Mouse (Mus musculus) heart, adult 2 months (tissue): ENCODE data around the gene Slc35e3. TPM values are rescaled to one million over a fixed set of nuclear protein-coding genes. Genes with fewer than 3 reads are reported as not detected.
"Not testable (repeated sequence)": the region's sequence is repeated elsewhere in the genome, so short reads cannot be mapped to it uniquely, and the experiment has no call there.

Experiments used
- DNase-seq, 2 experiments: peaks; one replicate each; pipeline ENCODE4 v3.0.0; 2021
- H3K27ac ChIP-seq: fragments of 200-600 bp; 2 replicates; pipeline ENCODE4 v1.8.1; 2022
- H3K27me3 ChIP-seq: fragments of 200-500 bp; 2 replicates; pipeline ENCODE4 v1.6.1; 2012; ENCODE audit warnings: mild to moderate bottlenecking, low read length, inconsistent platforms, mixed read lengths; ENCODE audit not compliant: control insufficient read depth, insufficient read depth
- H3K36me3 ChIP-seq: fragments of 200-500 bp; 2 replicates; pipeline ENCODE4 v1.6.1; 2012; ENCODE audit warnings: low read length, inconsistent platforms; ENCODE audit not compliant: control insufficient read depth, insufficient read depth
- H3K4me1 ChIP-seq: fragments of 200-500 bp; 2 replicates; pipeline ENCODE4 v1.6.1; 2011; ENCODE audit warnings: low read length; ENCODE audit not compliant: control insufficient read depth, insufficient read depth
- H3K4me3 ChIP-seq: fragments of 200-600 bp; 2 replicates; pipeline ENCODE4 v1.8.1; 2022
- H3K79me2 ChIP-seq: fragments of 200-500 bp; replicated peaks from 2 replicates; pipeline ENCODE4 v1.6.1; 2012; ENCODE audit warnings: mild to moderate bottlenecking, inconsistent platforms, low read length, moderate library complexity, mixed read lengths; ENCODE audit not compliant: control insufficient read depth, insufficient read depth
- H3K9ac ChIP-seq: fragments of 200-500 bp; 2 replicates; pipeline ENCODE4 v1.6.1; 2012; ENCODE audit warnings: low read depth, mild to moderate bottlenecking, control low read depth, inconsistent platforms, low read length, mixed read lengths
- CTCF ChIP-seq: fragments of 200-600 bp; IDR thresholded peaks from 2 replicates; pipeline ENCODE4 v1.8.1; 2022; ENCODE audit warnings: antibody characterized with exemption, mild to moderate bottlenecking, moderate library complexity
- EP300 ChIP-seq: fragments of 200-500 bp; IDR thresholded peaks from 2 replicates; pipeline ENCODE4 v1.6.1; 2011; ENCODE audit warnings: low read depth, low read length, control low read depth; ENCODE audit not compliant: insufficient read depth
- POLR2A ChIP-seq: fragments of 200-500 bp; IDR thresholded peaks from 2 replicates; pipeline ENCODE4 v1.6.1; 2011; ENCODE audit warnings: mild to moderate bottlenecking, low read depth, low read length, control low read depth; ENCODE audit not compliant: insufficient read depth
- WGBS: fragments of 180-500 bp; shearing (Covaris S2); methylation state at CpG from one replicate; pipeline ENCODE4 v1.1.7; 2018; 5-methylcytosine and 5-hydroxymethylcytosine counted together
- intact Hi-C: fragments of 180-260 bp; cut with DNase I; formaldehyde crosslinking; loops from one replicate; pipeline ENCODE4 v1.15.1; 2025
- polyA plus RNA-seq: library from polyadenylated mRNA; depleted of rRNA; stranded (reverse); fragments of >200 nt; gene quantifications from 2 replicates; pipeline ENCODE4 v1.2.3, GENCODE M21; 2012
- total RNA-seq, 2 experiments: library from RNA; stranded (reverse); gene quantifications; 2 replicates each; pipeline ENCODE4 v1.2.3; 2021

Slc35e3 gene
- total and polyA plus RNA-seq, 3 experiments: 5.7 to 8.0 (median 7.4) TPM

DNA sequence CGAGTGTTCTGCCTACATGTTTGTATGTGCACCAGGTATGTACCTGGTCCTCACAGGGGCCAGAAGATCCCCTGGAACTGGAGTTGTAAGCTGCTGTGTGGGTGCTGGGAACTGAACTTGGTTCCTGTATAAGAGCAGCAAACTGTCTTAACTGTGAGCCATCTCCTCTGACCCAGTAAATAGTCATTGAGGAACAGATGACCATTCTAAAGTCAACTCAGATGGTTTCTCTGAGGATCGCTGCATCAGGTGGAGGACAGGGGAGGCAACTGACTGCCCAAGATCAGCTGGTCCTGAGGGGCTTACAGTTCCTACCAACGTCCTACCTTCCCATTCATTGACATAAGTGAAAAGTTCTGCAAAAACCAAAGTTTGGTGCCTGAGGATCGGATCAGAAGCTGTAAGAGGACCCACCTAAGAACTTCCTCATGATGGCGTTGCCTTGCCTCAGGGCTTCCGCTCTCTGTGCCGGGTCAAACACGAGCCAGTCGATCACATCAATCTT lies 14.7 kb upstream of the Slc35e3 start:
- no peak overlapping the region for H3K9ac ChIP-seq
- no peaks in the 10 kb centered on the region for H3K79me2 ChIP-seq
- no peak for TF ChIP-seq POLR2A
- TF ChIP-seq CTCF: no peak
- H3K27me3 ChIP-seq: no peaks in the 10 kb centered on the region
- 96% methylated on average over 9 of the region's 9 CpGs for WGBS
- no peaks in the 10 kb centered on the region for H3K36me3 ChIP-seq
- intact Hi-C loops: no loop called here
- no peaks in the 10 kb centered on the region for H3K4me1 ChIP-seq
- H3K4me3 ChIP-seq: no peak overlapping the region
- DNase-seq: no peak
- H3K27ac ChIP-seq: no peak overlapping the region

DNA sequence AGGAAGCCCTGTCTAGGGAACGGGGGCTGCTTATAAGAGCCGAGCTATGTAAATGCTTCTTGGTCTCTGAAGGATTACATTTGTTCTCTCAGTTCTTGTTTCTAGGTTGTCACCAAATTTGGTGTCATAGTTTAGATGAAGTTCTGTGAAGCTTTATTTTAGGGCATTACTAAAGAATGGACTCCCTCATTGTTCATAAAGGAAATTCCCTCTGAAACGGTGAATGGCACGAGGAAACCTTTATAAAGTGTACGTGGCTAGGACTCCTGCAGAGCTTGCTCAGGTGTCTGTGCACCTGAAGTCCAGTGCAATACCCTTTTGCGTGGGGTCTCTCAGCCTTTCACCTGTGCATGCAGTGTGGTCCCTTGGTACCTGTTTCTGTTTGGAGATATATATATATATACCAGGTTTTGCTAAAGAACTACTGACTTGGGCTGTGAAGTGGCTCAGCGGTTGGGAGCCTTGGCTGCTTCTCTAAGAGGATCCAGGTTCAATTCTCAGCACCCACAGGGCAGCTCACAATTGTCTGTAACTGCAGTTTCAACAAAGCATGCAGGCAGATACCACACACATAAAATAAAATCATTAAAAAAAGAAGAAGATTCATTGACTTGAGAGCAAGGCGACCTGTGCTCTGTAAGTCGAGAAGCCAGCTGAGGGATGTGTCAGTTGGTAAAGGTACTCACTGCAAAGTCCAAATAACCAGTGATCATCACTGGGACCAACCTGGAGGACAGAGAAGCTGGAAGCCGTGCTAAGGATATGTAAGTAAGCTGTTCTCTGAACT lies 13.9 kb upstream of the Slc35e3 start:
- 93% methylated on average over 10 of the region's 10 CpGs for WGBS
- no peaks in the 10 kb centered on the region for H3K4me1 ChIP-seq
- no peaks in the 10 kb centered on the region for H3K36me3 ChIP-seq
- no peak overlapping the region for H3K9ac ChIP-seq
- H3K79me2 ChIP-seq: no peaks in the 10 kb centered on the region
- DNase-seq: no peak
- TF ChIP-seq CTCF: no peak
- TF ChIP-seq POLR2A: no peak
- TF ChIP-seq EP300: no peak
- H3K4me3 ChIP-seq: no peak overlapping the region
- intact Hi-C loops: no loop called here
- H3K27me3 ChIP-seq: no peaks in the 10 kb centered on the region
- no peak overlapping the region for H3K27ac ChIP-seq

DNA sequence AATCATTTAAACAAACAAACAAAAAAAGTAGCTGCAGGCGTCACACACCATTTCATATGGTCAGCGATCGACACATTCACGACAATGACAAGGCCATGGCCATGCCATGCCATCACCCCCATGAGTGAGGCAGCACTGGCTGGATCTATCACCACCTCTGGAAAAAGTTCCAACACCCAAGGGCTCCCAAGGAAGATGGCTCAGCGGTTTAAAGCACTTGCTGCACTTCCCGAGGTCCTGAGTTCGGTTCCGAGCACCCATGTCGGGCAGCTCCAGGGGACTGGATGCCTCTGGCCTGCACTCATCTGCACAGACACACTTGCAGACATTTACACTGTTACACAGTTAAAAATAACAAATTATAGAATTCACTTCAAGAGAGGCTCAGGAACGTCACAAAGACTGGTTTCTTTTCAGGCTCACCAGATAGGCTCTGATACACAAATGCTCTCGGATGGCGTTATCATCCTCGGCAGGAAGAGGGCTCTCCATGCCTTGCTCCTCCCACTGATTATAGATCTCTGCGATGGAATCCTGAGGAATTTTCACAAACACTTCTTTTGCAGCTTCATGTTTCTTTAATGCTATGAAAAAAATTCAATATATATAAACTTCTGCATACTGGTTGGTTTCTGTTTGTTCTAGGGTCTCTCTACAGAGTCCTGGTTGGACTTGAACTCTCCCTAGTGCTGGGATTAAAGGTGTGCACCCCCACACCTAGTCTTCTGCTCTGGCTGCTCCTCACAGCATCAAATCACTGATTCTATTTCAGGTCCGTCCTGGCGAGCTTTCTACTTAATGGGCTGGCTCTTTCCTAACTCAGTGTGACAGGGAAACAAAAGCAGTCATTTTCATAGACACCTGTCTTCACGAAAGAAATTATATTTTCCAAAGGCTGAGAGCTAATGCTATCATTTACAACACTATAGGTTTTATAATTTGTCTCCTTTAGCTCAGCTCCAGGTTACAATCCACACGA lies 12.9 kb upstream of the Slc35e3 start:
- Histone ChIP-seq H3K9ac (no peak overlapping the region), H3K27ac (no peak overlapping the region), H3K36me3 (no peaks in the 10 kb centered on the region; the same call in 1 of the 2 replicates), H3K4me1 (no peaks in the 10 kb centered on the region), H3K4me3 (no peak overlapping the region), H3K79me2 (no peaks in the 10 kb centered on the region), H3K27me3 (no peaks in the 10 kb centered on the region)
- intact Hi-C loops: no loop called here
- TF ChIP-seq EP300: no peak
- no peak for TF ChIP-seq POLR2A
- no peak for TF ChIP-seq CTCF
- no peak for DNase-seq
- WGBS: 86% methylated on average over 18 of the region's 18 CpGs

DNA sequence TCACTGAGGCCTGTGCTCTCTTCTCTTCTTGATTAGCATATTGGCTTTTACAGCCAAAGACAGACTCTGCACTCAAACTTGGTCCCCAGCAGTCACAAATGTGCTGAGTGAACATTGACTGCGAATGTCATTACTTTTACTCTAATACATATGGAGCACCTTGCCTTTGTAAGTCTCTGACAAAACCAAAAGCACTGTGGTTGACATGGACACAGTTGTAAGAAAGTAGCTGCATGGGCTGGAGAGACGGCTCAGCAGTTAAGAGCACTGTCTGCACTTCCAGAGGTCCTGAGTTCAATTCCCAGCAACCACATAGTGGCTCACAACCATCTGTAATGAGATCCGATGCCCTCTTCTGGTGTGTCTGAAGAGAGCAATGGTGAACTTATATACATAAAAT lies 12.2 kb upstream of the Slc35e3 start:
- 95% methylated on average over 3 of the region's 3 CpGs for WGBS

DNA sequence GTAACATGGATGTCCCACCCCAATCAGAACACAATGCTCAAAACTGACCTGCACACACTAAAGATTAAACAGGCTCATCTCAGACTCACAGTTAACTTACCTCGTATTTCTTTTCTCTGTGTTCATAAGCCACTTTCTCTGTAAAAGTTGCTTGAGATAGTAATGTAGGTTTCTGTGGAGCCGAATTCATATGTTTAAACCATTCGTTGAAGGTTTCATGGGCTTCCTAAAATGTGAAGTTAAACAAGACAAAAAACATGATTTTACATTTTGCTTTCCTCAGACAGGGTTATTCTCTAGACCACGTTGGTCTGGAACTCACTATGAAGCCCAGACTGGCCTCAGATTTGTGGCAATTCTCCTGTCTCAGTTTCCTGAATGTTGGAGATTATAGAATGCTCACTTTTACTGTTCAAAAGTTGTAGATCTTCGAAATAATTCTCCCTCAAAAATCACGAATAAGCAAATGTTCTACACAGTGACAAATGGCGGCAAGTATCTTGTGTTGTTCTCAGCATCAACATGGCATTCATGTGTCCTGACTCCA lies 11.7 kb upstream of the Slc35e3 start:
- no peak for DNase-seq
- no peak overlapping the region for H3K9ac ChIP-seq
- no peaks in the 10 kb centered on the region for H3K27me3 ChIP-seq
- no peaks in the 10 kb centered on the region for H3K79me2 ChIP-seq
- no peak overlapping the region for H3K4me3 ChIP-seq
- H3K4me1 ChIP-seq: no peaks in the 10 kb centered on the region
- intact Hi-C loops: no loop called here
- no peak overlapping the region for H3K27ac ChIP-seq
- TF ChIP-seq EP300 (no peak), POLR2A (no peak), CTCF (no peak)
- no peaks in the 10 kb centered on the region; the same call in 1 of the 2 replicates for H3K36me3 ChIP-seq
- 96% methylated on average over 7 of the region's 7 CpGs for whole genome bisulfite sequencing

More for the DNA sequence above, 12.2 kb upstream of the Slc35e3 start:
- H3K9ac ChIP-seq, H3K27ac ChIP-seq, H3K27me3 ChIP-seq, DNase-seq, H3K36me3 ChIP-seq, H3K4me3 ChIP-seq, H3K79me2 ChIP-seq, intact Hi-C loops, H3K4me1 ChIP-seq: not testable (repeated sequence)
